ENCODE assay signal across 21 mouse cellular contexts in the genomic region with DNA sequence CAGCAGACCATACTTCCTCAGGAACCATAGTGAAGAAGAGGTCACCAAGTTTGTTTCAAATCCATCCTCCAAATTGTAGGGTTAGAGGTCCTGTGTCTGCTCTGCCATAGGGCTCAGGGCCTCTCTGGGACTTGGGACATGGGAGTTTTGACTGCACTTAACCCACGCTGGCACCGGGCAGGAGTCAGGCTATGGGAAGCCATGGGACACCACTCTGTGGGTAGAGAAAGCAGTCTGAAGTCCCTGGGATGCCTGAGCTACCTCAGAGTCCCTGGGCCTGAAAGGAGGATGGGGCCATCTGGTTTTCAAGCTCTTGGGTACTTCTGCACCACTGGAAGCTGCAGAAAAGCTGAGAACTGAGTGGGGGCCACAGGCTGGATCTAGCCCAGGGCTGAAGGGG.
A peak's percentile ranks its signal among the peaks of the same experiment; 100 is the strongest.
DNase-seq lines count a peak whose midpoint lies in the region; ATAC-seq and TF ChIP-seq lines count a peak whose summit lies in the region.
"Had no signal": no experiment of that assay in that cellular context is flagged by ENCODE, and none has a peak within 500 bp of the region (broad histone marks: within the 10 kb centered on the region; RNA-seq: fewer than 3 reads in every experiment).

No protein-coding gene starts in this region.

- no peak overlapping the region for H3K9ac ChIP-seq in forebrain, postnatal 0 days
- H3K9ac ChIP-seq in kidney, embryonic 15.5 days, result no peak overlapping the region
- H3K9ac ChIP-seq in kidney, embryonic 14.5 days (ENCODE audit: low read depth, low read length), result no peak overlapping the region
- H3K9ac ChIP-seq: forebrain, embryonic 15.5 days; hindbrain, embryonic 14.5 days had no signal

- no peak for TF ChIP-seq CTCF in forebrain, postnatal 0 days (IDR thresholded peaks at IDR 0.05; ENCODE audit: low read depth)

- H3K9me3 ChIP-seq in forebrain, embryonic 10.5 days, result no peaks in the 10 kb centered on the region
- no peaks in the 10 kb centered on the region for H3K9me3 ChIP-seq in forebrain, postnatal 0 days (ENCODE audit: low read length)
- H3K9me3 ChIP-seq in kidney, embryonic 15.5 days (replicated peaks), result no peaks in the 10 kb centered on the region
- H3K9me3 ChIP-seq in kidney, embryonic 14.5 days (ENCODE audit: control insufficient read depth, low read length), result no peaks in the 10 kb centered on the region
- H3K9me3 ChIP-seq: forebrain, embryonic 15.5 days had no signal

- no peak for ATAC-seq in forebrain, postnatal 0 days
- peak; percentile 36; the same call in 1 of the 2 replicates for ATAC-seq in kidney, embryonic 15.5 days (replicated peaks; ENCODE audit: low FRiP score)
- ATAC-seq in kidney, embryonic 14.5 days (ENCODE audit: low FRiP score, low TSS enrichment), result no peak
- ATAC-seq: hindbrain, postnatal 0 days; inflammation-experienced regulatory T-cells, adult 6 months; Patski had no signal

- H3K27me3 ChIP-seq in forebrain, embryonic 10.5 days (ENCODE audit: poor library complexity, severe bottlenecking), result no peaks in the 10 kb centered on the region
- no peaks in the 10 kb centered on the region for H3K27me3 ChIP-seq in forebrain, postnatal 0 days (ENCODE audit: insufficient read depth, low read length)
- H3K27me3 ChIP-seq in kidney, embryonic 15.5 days, result no peaks in the 10 kb centered on the region
- no peaks in the 10 kb centered on the region for H3K27me3 ChIP-seq in kidney, embryonic 14.5 days (ENCODE audit: control insufficient read depth, insufficient read depth, low read length)
- H3K27me3 ChIP-seq: forebrain, embryonic 15.5 days; Patski had no signal

- no peak overlapping the region for H3K4me2 ChIP-seq in forebrain, postnatal 0 days (ENCODE audit: low read depth)
- H3K4me2 ChIP-seq in kidney, embryonic 15.5 days, result no peak overlapping the region
- no peak overlapping the region for H3K4me2 ChIP-seq in kidney, embryonic 14.5 days (replicated peaks; ENCODE audit: low read depth, low read length)
- H3K4me2 ChIP-seq: forebrain, embryonic 15.5 days; heart, embryonic 11.5 days; hindbrain, embryonic 14.5 days had no signal

- H3K4me3 ChIP-seq in forebrain, embryonic 10.5 days, result no peak overlapping the region
- H3K4me3 ChIP-seq in forebrain, postnatal 0 days (ENCODE audit: low read depth, low read length), result no peak overlapping the region
- H3K4me3 ChIP-seq in kidney, embryonic 15.5 days (replicated peaks), result no peak overlapping the region
- no peak overlapping the region for H3K4me3 ChIP-seq in kidney, embryonic 14.5 days (ENCODE audit: low read length)
- H3K4me3 ChIP-seq: forebrain, embryonic 15.5 days; gastrocnemius, adult 2 months had no signal

- peaks cover 18% of the 10 kb centered on the region for H3K4me1 ChIP-seq in forebrain, embryonic 10.5 days
- 0 out of 2 replicates have a peak, but pooled peaks cover 3% of the 10 kb centered on the region for H3K4me1 ChIP-seq in forebrain, postnatal 0 days (ENCODE audit: insufficient read depth)
- H3K4me1 ChIP-seq in kidney, embryonic 15.5 days, result no peaks in the 10 kb centered on the region; the same call in 1 of the 2 replicates
- 0 out of 2 replicates have a peak, but pooled peaks cover 3% of the 10 kb centered on the region for H3K4me1 ChIP-seq in kidney, embryonic 14.5 days (ENCODE audit: control insufficient read depth, insufficient read depth, low read length)
- H3K4me1 ChIP-seq: forebrain, embryonic 15.5 days had no signal

- 87% methylated on average over 2 of the region's 2 CpGs for WGBS in forebrain, embryonic 10.5 days
- WGBS in forebrain, postnatal 0 days, result 87% methylated on average over 2 of the region's 2 CpGs
- WGBS in kidney, embryonic 15.5 days, result 84% methylated on average over 2 of the region's 2 CpGs
- WGBS in kidney, embryonic 14.5 days, result 83% methylated on average over 2 of the region's 2 CpGs

- H3K27ac ChIP-seq in forebrain, embryonic 10.5 days, result 0 out of 2 replicates have a peak overlapping the region, but pooled peaks have one; percentile 40
- no peak overlapping the region for H3K27ac ChIP-seq in forebrain, postnatal 0 days (ENCODE audit: low read depth, low read length)
- no peak overlapping the region for H3K27ac ChIP-seq in kidney, embryonic 15.5 days
- H3K27ac ChIP-seq in kidney, embryonic 14.5 days (ENCODE audit: low read depth, low read length), result no peak overlapping the region
- H3K27ac ChIP-seq: gastrocnemius, adult 2 months; hindbrain, embryonic 14.5 days; hindbrain, postnatal 0 days had no signal

- no peaks in the 10 kb centered on the region for H3K36me3 ChIP-seq in forebrain, embryonic 10.5 days (replicated peaks)
- no peaks in the 10 kb centered on the region for H3K36me3 ChIP-seq in forebrain, postnatal 0 days (ENCODE audit: insufficient read depth)
- no peaks in the 10 kb centered on the region for H3K36me3 ChIP-seq in kidney, embryonic 15.5 days
- H3K36me3 ChIP-seq in kidney, embryonic 14.5 days (ENCODE audit: control insufficient read depth, insufficient read depth, low read length), result no peaks in the 10 kb centered on the region
- H3K36me3 ChIP-seq: forebrain, embryonic 15.5 days had no signal

- no peak for DNase-seq in forebrain, embryonic 10.5 days (ENCODE audit: extremely low spot score, low spot score)
- DNase-seq in forebrain, postnatal 0 days, result no peak
- DNase-seq in retina, embryonic 14.5 days (ENCODE audit: low spot score), result peak; percentile 19
- no peak for DNase-seq in retina, postnatal 1 day
- DNase-seq in adrenal gland, adult 8-10 months, result no peak
- DNase-seq: adrenal gland, postnatal 14 days; cerebellum, adult 11 months; cerebellum, adult 2 months; cerebellum, adult 9-11 months; cerebellum, postnatal 25 days; gastrocnemius, adult 2 months; gastrocnemius, postnatal 14 days; heart, adult 11 months had no signal
